Mouse (Mus musculus) bone marrow macrophage, adult 2 months (primary cell): ENCODE results near the gene Ppp5c. TPM values are rescaled to one million over a fixed set of nuclear protein-coding genes. Genes with fewer than 3 reads are reported as not detected.

Experiments
- H3K27ac ChIP-seq: 2 replicates; pipeline ENCODE4 v1.5.1; 2012; ENCODE audit warnings: low read depth, low read length; ENCODE audit not compliant: insufficient read depth
- H3K4me1 ChIP-seq: 2 replicates; pipeline ENCODE4 v1.6.1; 2012; ENCODE audit warnings: low read length; ENCODE audit not compliant: control insufficient read depth, insufficient read depth
- H3K4me3 ChIP-seq: 2 replicates; pipeline ENCODE4 v1.5.1; 2012; ENCODE audit warnings: mild to moderate bottlenecking, low read length, moderate library complexity; ENCODE audit not compliant: insufficient read depth
- CTCF ChIP-seq: IDR thresholded peaks from 2 replicates; pipeline ENCODE4 v1.5.1; 2012; ENCODE audit warnings: low read depth, mild to moderate bottlenecking, low read length, moderate library complexity
- POLR2A ChIP-seq: IDR thresholded peaks from 2 replicates; pipeline ENCODE4 v1.6.1; 2012; ENCODE audit warnings: mild to moderate bottlenecking, low read depth, low read length, borderline replicate concordance
- polyA plus RNA-seq: library from polyadenylated mRNA; stranded (reverse); fragments of >200 nt; gene quantifications from 2 replicates; pipeline ENCODE4 v1.2.4, GENCODE M21; 2012; ENCODE audit not compliant: missing spikeins, insufficient read depth, insufficient read length

Gene Ppp5c
- polyA plus RNA-seq, 1 experiment, result 83.1 TPM

DNA sequence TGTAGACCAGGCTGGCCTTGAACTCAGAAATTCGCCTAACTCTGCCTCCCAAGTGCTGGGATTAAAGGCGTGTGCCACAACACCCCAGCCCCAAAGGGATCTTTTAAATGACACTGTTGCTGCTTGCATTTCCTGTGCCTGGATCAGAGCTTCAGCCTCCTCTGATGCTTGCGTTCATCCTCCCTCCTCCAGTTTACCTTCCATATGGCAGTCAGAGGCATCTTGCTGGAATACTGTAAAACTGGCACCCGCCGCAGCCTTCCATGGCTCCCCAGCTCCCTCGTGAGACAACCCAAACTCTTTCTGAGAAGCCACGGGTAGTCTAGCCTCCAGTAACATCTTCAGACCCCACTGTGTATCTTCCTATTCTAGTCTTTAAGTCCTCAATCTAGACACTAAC is 1.2 kb upstream of the Ppp5c start:
- no peak overlapping the region for H3K27ac ChIP-seq
- no peak overlapping the region for H3K4me3 ChIP-seq
- peaks cover 19% of the 10 kb centered on the region for H3K4me1 ChIP-seq
- TF ChIP-seq POLR2A (no peak), CTCF (no peak)

DNA sequence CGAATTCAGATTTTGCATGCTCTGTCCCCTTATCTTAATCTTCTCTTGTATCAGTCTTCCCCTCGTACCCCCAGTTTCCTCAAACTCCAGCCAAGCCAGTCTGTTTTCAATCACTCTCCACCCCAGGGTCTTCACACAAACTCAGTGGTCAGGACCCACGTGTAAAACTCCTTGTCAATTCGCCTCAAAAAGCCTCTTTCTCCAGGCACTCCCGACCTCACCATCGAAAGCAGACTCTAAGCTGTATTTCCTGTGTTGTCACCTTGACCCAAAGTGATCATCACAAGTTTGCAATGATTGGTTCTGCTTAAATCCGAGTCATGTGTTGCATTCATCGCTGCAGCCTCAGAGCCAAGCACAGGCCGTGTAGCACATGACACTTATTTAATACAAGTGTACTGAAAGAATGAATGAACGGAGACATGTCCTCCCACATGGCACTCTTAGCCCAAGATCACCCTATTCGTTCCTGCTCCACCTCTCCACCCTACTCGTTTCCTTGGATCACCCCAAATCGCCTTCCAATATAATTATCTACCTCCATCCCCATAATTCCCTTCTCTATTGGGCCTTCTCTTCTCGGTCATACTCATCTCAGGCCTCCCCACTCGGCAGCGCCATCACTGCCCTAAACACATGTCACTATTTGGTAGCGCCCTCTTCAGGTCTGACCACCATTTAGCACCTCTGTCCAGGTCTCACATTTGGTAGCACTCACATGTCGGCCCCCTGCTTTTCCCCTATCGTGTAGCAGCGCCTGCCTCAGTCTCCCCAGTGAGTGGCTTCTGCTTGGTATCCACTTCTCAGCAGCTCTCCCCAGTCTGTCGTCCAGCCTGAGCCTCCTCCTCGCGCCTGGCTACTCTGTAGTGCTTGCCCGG is 775 bp downstream of the Ppp5c start:
- TF ChIP-seq CTCF (peak; percentile 91), POLR2A (no peak)
- H3K4me3 ChIP-seq, result peak overlapping the region; percentile 81
- H3K4me1 ChIP-seq, result peaks cover 34% of the 10 kb centered on the region
- H3K27ac ChIP-seq, result peak overlapping the region; percentile 44

DNA sequence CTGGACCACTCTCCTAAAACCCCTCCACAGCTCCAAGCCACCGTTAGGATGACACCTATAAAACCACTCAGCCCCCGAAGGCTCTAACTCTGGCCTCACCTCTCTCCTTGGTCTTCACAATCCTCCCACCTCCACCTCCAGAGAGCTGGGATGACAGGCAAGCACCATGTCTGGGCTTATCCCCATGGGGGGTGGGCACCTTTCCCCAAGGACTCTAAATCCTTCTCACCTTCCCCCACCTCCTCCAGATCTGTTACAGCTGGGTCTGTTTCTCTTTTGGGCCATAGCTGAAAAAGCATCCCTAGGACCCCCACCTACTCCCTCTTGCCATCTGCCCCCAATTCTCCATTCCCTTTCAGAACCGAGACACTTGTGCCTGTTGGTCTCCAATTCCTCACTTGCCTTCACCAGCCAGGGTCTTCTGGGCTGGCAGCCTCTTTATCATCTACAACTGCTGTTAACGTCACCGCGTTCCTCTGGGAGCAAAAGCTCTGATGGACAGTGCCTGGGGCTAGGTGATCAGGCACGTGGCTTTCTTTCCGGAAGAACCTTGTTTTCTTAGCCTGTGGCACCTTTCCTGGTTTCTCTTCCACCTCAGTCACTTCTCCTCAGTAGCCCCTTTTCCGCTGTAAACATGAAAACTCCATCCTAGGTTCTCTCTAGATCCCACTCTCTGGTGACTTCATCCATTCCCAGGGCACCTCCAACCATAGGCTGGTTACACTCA is 1.7 kb downstream of the Ppp5c start:
- TF ChIP-seq CTCF, result no peak
- TF ChIP-seq POLR2A, result no peak
- H3K4me1 ChIP-seq, result peaks cover 35% of the 10 kb centered on the region
- H3K4me3 ChIP-seq, result peak overlapping the region; percentile 81
- peak overlapping the region; percentile 44 for H3K27ac ChIP-seq

DNA sequence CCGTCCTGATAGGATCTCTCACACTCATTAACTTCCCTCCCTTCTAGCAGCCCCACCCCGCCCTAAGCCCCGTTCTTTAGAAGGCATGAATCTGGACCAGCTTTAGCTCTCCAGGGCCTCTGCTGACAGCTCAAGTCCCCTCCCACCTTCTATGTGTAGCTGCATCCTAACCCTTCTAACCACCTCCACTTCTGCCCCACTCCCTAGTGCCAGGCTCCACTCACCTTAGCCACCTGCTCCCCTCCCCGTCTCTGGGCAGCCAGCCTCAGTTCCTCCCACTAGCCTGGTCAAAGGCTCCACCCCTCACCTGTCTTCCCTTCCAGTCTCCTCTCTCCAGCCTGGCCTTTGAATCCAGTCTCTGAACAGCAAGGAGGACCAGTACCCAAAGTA is 2.2 kb downstream of the Ppp5c start:
- peak overlapping the region; percentile 81 for H3K4me3 ChIP-seq
- H3K27ac ChIP-seq, result peak overlapping the region; percentile 93
- TF ChIP-seq CTCF (no peak), POLR2A (no peak)
- H3K4me1 ChIP-seq, result peaks cover 38% of the 10 kb centered on the region

DNA sequence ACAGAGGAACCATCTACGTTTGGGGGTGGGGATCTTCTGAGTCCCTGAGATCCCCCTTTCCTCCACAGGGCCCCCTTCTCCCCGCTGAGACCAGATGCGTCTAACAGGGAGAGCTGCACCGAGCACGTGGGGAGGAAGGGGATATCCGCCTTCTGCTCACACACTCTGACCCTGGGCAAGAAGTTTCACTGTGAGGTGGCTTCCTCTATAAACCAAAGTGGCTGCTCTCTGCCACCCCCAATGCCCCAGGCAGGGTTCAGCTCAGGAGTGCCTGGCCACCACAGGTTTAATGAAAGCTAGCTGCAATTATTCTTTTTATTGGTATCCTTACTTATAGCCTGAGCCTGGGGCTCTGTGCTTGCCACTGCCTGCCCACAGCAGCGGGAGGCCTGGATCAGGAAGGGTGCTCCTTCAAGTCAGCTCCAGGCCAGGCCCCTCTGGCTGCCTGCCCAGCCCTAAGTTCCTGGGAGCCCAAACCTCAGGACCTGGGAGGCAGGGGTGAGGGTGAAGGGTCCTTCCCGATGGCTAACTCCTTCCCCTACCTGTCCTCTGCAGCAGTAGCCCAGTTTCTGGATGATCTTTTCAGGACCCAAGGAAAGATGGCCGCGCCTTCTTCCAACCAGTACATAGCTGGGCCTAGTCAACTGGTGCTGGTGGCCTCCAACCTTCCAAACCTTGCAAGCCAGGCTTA is 2.8 kb downstream of the Ppp5c start:
- H3K27ac ChIP-seq, result peak overlapping the region; percentile 93
- peak overlapping the region; percentile 81 for H3K4me3 ChIP-seq
- TF ChIP-seq POLR2A (no peak), CTCF (no peak)
- H3K4me1 ChIP-seq, result peaks cover 38% of the 10 kb centered on the region

DNA sequence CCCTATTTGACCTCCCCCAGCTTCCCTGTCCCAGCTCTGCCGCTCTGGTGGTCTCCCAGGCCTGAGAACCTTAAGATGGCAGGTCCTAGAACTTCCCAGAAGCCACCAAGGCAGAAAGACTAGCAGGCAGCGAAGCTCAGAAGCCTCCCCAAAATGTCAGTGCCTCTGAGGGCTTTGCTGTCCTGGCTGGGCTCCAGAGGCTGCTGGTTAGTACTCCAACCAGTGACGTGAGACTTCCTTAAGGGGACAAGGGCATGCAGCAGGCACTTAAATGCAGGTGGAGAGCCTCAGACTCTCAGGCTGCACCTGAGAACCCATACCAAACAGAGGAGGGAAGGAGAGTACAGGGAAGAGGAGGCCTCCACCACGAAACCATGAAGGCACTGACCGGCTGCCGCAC is 3.6 kb downstream of the Ppp5c start:
- Histone ChIP-seq H3K4me1 (peaks cover 38% of the 10 kb centered on the region), H3K27ac (peak overlapping the region; percentile 93), H3K4me3 (peak overlapping the region; percentile 81)
- TF ChIP-seq POLR2A (no peak), CTCF (no peak)

DNA sequence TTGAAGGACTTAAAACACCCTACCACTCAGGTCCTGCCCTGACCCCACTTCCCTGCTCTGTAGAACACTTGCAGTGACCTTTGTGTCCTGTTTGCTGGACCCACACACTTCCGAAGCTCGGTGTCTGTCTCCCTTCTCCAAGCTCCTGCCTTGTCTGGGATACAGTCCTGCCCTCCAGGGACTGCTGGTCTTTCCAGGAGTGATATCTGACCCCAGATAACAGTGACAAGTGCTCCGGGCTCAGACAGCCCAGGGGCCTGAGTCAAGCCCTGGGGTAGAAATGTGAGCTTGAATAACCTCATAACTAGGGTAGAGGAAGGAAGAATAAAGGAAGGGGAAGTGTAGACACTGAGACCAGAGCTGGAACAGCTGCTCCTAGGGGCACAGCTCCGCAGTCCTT is 4.0 kb downstream of the Ppp5c start:
- Histone ChIP-seq H3K4me1 (peaks cover 38% of the 10 kb centered on the region), H3K27ac (peak overlapping the region; percentile 93), H3K4me3 (peak overlapping the region; percentile 81)
- TF ChIP-seq CTCF, result no peak
- no peak for TF ChIP-seq POLR2A

DNA sequence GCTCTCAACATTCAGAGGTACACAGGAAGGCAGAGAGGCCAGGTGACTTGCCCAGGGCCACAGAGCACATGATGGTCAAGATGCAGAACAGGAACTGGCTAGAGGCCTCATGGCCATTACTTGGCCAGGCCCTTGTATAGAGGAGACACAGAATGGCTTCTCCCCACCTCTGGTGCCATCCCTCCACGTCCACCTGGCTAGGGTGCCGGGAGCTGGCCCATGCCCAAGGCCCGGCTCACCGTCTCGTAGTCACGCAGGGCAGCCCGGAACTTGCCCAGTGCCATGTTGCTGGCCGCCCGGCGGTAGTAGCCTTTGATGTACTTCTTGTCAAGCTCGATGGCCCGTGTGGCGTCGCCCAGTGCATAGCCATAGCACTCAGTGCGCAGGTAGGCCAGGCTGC is 5.5 kb downstream of the Ppp5c start:
- Histone ChIP-seq H3K4me3 (no peak overlapping the region), H3K27ac (no peak overlapping the region), H3K4me1 (peaks cover 47% of the 10 kb centered on the region)
- TF ChIP-seq CTCF, result no peak
- TF ChIP-seq POLR2A, result no peak

DNA sequence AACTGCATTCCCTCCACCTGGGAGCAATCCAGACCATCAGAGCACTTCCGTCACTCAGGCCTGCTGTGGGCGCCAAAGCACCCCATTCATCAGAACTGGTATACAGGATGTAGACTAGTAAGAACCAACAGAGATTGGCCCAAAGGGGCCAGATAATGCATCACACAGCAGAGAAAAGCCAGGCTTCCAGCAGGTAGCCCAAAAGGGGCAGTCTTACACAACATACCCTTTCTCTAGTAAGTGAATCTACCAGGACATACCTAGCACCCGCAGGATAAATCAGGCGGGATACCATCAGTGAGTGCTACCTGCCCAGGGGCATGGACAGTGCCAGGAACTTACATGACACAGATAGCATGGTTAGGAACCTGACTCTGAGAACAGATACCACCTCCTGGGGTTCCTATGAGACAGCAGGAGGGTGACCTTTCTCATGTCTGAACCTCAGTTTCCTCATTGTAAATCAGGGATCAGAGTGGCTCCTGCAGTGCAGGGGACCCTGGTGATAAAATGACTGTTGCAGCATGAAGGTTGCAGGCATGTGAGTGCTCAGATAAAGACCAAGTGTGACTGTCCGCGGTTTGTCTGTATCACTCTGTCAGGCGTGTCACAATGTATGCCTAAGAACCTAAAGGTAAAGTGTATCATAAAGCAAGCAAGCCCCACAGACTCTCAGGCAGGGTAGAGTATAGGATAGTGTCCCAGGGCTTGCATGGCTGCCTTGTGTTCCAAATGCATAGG is 8.1 kb downstream of the Ppp5c start:
- peaks cover 34% of the 10 kb centered on the region for H3K4me1 ChIP-seq
- TF ChIP-seq POLR2A (no peak), CTCF (no peak)
- no peak overlapping the region for H3K27ac ChIP-seq
- H3K4me3 ChIP-seq, result no peak overlapping the region
